Mouse (Mus musculus): ENCODE measurements around the gene Frmpd4.

GRCm38 (mm10) chrX:167434883-167435282 is 1142.1 kb downstream of the Frmpd4 start:
- TF ChIP-seq CTCF (IDR thresholded peaks at IDR 0.05; ENCODE audit: low read depth): no peak
- no peak for TF ChIP-seq EP300 (IDR thresholded peaks at IDR 0.05; ENCODE audit: low read depth)
